Mouse (Mus musculus) thymus, postnatal 10 days (tissue): ENCODE measurements around the gene Faf2.

Experiments
- DNase-seq, 2 experiments: peaks; one replicate each; pipeline ENCODE4 v3.0.0; 2021; ENCODE audit warnings: low spot score in 2 of 2

The Faf2 gene

DNA sequence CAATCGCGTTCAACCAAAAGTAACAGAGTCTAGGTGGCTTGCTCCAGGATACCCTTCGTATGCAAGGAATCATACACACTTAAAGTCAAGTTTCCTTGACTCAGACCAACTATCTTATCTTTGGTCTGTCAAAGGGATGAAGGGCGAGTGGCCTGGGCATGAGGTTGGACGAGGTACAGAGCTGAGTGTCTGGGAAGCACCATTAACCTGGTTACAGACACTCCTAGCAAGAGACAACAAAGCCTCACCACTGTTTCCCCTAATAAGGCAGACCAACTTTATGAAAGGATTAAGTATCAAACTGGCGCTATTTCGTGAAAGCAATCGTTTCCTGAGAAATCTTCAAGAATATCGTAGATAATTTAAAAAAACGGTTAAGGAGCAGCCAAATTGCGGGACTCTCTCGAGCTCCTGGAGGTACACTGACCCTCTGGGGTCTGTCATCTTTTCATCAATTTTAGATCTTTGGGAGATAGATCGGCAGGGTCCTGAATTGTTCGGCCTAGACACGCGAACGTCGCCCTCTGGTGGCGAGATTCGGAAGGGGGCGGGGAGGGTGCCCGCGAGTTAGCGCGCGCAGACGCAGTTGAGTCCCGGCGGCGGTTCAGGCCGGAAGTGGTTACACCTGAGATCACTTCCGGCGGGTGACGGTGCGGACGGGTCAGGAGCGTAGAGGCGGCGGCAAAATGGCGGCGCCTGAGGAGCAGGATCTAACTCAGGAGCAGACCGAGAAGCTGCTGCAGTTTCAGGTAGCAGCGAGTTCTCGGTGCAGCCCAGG lies at the start of gene Faf2:
Gene Faf2 (plus strand): TSS at position 630 of the 778 bp plus-strand sequence.
- peak; percentile 94 to 99 for DNase-seq

DNA sequence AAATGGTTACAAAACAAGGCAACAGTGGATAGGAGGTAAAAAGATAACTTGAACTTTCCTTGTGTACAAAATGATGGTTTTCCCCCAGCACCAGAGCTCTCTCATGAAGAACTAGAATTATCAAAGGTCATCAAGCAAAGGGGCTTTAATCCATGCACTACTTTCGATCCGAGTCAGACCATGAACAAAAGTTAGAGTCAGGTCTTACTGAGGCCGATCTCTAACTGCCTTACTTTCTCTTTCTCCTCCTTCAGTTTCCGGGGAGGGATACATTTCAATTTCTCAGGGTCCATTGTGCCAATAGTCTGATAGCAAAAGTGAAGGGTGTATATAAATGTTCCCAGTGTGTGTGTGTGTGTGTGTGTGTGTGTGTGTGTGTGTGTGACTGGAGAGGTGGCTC lies 49.0 kb upstream of the Faf2 start:
- DNase-seq = no peak

DNA sequence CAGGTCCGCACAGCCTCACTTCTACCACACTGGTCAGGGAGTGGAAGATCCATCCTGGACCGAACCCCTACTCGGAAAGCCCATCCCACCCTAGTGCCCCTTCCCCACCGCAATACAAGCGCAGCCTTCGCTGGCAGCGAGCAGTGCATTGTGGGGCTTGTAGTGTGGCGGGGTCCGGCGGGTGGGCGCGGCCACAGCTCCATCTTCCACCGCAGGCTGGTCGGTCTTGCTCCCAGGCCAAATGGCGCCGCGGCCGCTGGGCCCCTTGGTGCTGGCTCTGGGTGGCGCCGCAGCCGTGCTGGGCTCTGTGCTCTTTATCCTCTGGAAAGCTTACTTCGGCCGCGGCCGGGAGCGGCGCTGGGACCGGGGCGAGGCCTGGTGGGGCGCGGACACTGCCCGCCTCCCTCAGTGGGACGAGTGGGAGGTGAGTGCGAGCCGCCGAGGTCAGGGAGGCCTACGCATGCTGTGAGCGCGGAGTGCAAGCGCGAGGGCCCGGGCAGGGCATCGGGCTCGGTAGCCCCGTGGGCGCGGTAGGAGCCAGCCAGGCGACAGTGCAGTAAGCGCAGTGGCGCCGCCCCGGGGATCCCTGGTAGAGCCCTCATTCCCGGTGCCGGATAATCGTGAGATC lies 46.6 kb upstream of the Faf2 start, which contains the start of gene Arl10:
Gene Arl10 (plus strand): TSS at position 162 of the 628 bp plus-strand sequence.
- DNase-seq = peak; percentile 47 to 50

DNA sequence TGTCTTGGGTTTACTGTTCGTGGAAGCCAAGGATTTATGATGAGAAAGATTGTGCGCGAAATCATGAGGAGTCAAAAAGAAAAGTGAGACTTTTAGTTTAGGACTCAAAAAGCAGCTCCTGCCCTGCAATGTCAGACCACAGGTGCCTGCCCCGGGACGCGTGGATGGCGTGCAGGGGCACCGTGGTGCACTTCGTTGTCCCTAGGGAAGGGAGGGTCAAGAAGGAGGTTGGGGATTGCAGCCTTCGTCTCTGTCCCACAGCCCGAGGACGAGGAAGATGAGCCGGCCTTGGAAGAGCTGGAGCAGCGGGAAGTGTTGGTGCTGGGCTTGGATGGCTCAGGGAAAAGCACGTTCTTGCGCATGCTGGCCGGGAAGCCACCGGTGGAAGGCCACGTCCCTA lies 46.1 kb upstream of the Faf2 start:
- DNase-seq = no peak

DNA sequence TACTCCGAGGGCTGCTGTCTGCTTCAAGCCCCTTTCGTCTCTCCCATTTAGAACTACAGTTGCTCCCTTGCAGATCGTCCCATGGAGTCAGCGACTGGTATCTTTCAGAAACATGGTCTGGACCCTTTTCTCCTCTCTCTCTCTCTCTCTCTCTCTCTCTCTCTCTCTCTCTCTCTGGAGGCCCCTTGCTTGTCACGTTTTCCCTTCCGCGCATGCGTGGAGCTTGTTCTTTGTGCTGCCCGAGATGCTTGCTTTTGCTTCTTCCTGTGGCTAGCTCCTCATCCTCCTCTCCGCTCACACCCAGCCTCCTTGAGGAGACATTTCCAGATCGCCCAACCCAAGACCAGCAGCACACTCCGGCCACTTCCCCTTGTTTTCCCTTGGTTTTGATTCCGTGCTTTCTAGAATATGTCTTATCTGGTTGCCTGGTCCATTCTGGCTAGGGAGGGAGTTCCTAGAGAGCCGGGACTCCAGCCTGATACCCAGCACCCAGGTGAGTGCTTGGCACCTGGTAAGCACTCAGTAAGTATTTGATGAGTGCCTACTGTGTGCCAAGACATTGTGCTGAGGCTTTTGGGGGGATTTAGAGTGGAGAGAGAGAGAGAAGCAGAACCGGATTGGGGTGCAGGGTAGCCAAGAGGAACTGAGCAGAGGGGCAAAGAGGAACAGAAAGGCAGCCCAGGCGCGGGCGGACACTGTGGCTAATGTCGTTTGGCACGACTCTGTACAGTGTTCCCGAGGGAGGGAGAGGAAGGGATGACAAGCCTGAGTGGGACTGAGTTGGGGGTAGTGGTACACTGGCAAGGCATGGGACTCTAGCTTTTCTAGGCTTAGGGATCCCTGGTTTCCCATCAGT lies 43.7 kb upstream of the Faf2 start:
- no peak for DNase-seq

DNA sequence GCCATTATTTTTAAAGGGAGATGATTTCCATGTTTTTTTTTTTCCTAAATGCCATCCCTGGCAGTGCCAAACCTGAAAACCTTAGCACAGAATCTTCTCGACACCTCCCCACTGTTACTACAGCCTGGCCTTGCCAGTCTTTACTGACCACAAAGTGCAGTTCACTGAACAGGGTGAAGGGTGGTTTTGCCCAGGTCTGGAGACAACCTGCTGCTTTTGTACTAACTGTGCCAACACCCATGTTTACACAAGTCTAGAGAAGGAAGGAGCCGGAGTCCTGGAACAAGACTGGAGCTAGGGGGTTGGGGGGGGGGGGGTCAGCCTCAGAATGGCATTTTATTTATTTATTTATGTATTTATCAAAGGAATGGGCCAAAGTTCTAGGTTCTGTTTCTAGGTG lies 40.2 kb upstream of the Faf2 start:
- no peak for DNase-seq

DNA sequence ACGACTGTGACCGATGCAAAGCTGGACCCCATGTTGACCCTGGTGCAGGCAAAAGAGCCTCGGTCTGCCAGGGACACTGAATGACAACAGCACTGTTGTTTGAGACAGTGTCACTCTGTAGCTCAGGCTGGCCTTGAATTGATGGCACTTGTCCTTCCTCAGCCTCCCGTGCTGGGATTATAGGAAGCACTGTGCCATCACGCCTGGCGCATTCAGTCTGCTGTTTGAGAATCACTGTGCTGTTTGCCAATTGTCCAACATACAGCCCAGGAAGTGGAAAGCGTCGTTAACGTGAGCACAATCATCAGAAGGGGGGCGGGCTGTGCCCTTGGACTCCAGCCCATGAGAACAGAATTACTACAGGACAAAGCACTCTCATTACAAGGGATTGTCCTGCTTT lies 39.5 kb upstream of the Faf2 start:
- no peak for DNase-seq

DNA sequence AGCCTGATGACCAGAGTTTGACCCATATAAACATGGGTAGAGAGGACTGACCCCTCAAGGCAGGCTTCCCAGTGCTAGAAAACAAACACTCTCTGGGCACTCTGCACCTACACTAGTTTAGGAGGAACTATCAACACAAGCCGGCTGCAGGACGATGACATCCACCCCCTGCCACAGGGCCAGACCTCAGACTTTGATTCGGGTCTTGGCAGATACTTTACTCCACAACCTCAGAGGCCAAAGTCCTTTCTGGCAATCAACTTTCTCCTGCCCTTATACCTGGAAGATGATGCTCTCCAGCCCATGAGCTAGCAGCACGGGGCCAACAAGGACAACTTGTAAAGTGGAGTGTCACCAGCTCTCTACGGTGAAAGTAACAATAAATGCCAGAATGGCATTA lies 38.7 kb upstream of the Faf2 start:
- DNase-seq = no peak

DNA sequence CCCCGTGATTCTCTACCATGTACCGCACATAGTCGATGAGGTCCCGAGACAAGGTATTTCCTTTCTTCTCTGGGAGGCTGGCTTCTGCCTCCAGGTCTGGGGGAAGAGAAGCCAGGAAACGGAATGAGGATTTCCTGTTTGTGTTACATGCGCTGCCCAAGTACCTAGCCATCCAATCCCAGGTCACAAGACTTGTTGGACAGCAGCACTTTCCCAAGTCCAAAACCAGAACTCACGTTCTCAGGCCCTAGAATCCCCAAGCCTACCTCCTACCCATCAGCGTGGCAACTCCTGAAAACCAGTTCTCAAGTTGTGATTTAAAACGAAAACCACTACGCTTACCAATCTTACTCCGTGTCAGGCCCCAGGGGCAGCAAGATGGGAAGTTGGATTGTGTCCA lies 35.8 kb upstream of the Faf2 start:
- no peak for DNase-seq

DNA sequence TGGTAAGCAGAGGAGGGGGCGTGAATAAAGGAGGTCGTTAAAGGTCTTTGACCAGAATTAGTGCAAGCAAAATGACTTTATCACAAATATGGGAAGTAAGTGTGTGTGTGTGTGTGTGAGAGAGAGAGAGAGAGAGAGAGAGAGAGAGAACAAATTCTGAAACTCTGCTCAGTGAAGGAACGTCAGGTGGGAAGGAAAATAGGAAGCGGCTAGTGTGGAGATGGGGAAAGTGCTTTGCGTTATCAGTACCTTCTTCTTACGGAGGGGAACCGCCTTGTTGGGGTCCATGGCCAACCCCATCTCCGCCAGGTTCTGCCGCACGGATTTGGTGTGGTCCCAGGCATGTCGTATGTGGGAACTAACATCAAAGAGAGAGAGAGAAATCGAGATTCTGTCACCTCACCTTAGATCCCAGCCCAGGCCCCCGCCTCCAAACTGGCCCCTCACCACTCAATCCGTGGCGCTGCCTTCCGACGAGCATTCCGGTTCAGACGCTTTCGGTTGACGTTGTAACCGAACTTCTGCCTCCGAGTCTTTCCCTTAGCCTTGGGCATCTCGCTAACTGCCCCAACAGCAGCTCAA lies 32.1 kb upstream of the Faf2 start:
- DNase-seq = no peak

DNA sequence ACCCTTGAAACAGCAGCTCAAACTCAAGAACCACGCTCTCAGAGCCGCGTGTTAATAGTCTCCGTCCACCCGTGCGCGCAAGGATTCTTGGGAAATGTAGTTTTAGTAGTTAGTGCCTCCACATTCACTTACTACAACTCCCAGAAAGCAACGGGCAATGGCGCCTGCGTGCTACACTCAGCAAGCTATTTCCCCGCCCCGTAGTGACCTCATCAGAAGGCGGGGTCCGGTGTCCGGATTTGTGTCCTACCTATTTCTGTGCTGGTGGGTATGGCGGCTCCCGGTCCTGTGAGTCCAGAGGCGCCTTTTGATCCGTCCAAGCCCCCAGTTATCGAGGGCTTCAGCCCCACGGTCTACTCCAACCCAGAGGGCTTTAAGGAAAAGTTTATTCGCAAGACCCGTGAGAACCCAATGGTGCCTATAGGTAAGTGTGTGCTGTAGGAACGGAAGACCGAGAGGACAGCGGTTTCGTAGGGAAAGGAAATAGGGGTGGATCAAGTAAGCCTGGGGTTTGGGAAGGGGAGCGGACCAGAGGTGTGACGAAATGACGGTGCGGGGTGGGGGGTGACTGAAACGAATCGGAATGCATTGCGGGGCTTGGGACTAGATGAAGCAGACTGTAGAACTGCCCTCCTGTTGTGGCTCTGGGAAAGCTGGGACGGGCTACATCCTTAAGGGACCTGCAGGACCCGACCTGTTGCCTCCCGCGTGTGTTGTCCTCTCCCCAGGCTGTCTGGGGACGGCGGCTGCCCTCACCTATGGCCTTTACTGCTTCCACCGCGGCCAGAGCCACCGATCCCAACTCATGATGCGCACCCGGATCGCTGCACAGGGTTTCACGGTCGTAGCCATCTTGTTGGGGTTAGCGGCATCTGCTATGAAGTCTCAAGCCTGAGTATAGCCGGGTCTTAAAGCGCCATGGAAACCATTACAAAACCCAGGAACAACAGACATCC lies 31.3 kb upstream of the Faf2 start, which contains the start of the genes Nop16 and Higd2a:
Gene Nop16 (minus strand): TSS at position 95 of the 956 bp plus-strand sequence.
Gene Higd2a (plus strand): TSS at position 212 of the 956 bp plus-strand sequence.
- DNase-seq = peak; percentile 91 to 93

DNA sequence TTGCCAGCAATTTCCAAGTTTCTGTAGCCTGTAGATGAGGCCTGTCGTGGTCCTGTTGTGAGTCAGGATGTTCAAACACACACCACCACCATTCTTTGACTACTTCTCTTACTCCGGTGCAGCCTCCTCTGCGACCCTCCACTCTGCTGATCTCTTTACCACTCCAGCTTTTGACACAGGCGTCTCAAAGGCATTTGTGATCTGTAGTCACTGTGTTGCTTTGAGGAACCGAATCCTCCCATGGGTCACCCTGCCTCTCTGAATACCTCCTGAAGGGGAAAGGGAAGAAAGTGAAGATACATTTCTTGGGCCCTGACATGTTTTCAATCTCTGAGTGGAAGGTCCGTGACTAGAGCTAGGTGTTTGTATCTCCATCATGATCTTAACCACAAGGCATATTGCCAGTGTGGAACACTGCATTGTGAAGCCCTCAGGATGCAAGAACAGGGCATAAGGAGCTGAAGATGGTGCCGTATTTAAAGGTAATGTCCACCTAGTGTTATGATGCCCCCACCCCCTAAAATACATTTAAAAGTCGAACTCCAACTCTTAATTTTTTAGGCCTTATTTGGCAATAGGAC lies 29.7 kb upstream of the Faf2 start:
- DNase-seq = no peak

DNA sequence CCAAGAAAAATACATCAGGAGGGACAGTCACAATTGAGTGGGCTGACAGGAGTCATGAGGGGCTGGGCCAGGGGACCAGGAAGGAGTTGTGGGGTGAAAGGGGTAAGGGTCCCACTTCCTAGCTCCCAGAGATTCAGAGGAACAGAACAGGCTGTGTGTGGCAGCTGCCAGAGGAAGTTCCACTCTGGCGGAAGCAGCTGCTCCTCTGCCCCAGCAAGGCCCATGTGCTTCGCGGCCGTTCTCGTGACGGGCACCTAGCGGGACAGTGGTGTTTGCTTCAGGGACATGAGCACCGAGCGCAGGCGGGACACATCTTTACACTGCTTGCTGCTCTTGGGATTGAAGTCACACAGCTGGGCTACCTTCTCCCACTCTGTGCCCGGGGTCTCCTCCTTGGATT lies 28.0 kb upstream of the Faf2 start:
- no peak for DNase-seq

DNA sequence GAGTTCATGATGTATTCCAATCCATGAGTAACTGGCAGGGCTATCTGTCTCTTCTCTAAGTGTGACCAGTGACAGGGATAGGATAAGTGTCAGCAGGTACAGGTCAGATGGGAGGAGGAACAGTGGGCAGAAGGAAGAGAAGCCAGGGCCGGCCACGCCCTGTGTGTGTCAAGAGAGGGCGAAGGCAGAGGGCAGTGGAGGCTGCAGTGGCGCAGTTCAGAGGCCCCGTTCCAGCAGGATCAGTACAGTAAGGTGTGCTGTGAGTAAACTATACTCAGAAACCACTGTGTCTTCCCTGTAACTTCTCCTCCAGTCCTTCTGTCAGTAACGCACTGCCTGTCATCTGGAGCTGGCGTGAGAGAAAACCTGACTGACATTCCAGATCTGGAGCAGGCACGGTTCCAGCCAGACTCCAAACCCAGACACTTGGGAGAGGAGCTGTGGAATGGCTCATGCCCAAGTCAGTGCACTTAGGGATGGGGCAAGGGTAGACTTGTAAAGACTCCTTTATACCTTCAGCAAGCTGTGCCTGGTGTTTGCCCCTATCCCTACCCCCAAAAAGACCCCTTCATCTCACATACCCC lies 25.4 kb upstream of the Faf2 start:
- DNase-seq = no peak

DNA sequence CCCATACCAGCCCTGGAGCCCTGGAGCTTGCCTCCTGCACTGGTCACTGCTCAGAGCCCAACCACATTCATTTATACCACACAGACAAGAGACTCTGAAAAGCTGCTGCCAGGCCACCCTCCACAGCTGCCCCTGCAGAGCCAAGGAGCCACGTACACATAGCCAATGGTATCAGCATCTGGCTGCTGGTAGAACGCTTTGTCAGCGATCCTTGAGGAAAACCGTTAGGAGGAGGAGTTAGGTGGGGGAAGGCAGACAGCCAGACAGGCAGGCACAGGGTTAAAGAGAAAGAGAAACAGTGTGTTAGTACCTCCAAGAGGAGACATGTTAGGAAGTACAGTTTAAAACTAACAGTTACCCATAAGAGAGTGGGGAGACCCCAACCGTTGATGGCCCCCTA lies 24.7 kb upstream of the Faf2 start:
- DNase-seq = no peak

DNA sequence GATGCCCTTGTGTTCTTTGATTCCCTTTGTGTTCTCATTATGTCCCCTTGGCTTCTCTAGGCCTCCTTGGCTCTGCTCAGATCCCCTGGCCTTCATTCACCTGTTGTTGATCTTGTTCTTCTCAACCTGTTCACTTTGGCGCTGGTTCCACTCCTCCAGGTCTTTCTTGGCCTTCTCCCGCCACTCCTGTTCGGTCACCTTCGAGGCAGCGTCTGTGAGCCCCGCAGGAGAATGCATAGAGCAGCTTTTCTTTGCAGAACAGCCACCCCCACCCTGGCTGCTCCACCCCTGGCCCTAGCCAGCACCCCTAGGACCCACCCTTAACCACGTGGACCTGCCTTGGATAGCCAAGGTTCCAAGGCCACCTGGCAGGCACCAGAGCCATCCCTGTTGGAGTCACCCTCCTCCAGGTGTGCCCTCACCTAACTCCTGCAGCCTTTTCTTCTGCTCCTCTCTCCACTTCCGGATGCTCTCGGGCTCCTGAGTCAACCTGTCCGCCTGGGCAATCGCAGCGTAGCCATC lies 22.9 kb upstream of the Faf2 start:
- DNase-seq = no peak

DNA sequence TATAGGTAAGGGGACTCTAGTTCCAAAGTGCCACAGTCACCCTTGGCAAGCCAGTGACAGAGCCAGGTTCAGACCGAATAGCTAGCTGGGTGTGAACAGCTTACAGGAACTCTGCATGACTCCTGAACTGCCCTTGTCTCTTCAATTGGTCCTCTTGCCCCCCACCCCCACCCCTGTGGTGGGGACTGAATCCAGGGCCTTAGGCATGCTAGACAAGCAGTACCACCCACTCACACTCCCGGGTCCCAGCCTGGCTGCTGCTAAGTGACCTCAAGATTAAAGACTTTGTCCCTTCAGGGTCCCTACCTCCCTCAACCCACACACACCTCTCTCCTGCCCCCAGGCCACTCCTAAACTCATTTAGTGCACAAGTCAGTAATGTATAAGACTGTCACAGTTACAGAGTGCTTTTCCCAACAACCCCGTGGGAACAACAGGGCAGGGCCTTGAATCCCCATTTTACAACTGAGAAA lies 18.9 kb upstream of the Faf2 start:
- DNase-seq = no peak

DNA sequence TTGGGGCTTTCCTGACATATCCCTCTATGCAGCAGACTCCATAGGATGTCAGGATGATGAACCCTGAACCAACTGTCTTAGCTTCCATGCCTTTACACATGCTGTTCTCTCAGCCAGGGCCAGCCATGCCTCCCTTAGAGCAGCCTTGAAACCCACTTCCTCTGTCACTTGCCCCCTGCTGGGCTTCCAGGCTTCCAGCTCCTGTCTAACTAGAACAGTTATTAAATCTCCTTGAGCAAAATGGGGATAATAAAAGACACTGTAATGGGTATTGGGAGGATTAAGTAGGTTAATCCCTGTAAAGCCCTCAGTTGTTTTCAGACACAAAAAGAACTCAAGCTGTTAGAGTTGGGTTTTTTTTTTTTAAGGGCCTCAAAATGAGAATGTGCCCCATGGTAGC lies 18.1 kb upstream of the Faf2 start:
- peak in 1 of 2 experiments; percentile 17 for DNase-seq

DNA sequence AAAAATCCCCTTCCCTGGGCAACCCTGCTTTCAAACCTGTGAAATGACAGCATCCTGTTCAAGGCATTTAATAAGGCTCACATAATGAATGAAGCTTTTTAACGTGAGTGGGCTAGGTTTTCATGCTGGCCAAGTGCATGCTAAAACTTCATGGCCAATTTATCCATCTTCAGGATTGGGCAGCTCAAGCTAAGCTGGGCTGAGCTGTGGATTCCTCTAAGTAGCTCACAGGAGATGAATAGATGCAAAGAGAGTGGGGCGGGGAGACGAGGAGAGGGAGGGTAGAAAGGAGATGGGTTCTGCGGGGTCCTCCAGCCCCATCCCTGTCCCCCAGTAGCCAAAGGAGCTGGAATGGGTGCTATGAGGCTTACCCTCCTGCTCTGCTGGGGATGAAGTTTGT lies 17.4 kb upstream of the Faf2 start:
- no peak for DNase-seq

DNA sequence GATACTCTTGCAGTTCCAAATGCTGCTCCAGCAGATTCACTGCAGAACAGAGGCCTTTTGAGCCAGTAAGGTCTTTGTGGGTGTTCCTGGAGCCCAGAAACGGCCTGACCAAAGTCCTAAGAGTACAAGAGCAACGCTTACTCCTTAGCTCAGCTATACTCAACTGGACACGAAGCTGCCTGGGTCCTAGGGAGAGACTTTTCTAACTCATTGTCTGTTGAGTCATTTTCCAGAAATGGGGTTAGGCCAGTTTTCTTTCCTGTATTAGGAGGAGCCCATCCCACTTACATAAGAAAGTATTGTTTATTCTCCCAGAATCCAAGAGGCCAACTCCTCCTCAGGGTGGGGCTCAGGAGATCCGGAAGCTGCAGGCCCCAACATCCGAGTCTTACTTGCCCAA lies 16.2 kb upstream of the Faf2 start:
- no peak for DNase-seq
